8 mouse cellular contexts compared by ENCODE assay signal in genomic region chr17:80004345-80005239, GRCm38 (mm10). TPM values are rescaled to one million over a fixed set of nuclear protein-coding genes. Genes with fewer than 3 reads are reported as not detected.
DNase-seq lines count a peak whose midpoint lies in the region; ATAC-seq and TF ChIP-seq lines count a peak whose summit lies in the region.

No protein-coding gene starts in this region.

- WGBS in small intestine, adult 2 months, result 40% methylated on average over 17 of the region's 17 CpGs

- in situ Hi-C loops in Patski (cut with MboI; ENCODE audit: low pct_unique_long_range_greater_than_20kb), result loop anchor here (5.0 to 10.0 kb wide), 2 partner anchors 142 to 340 kb away; no protein-coding TSS in a partner anchor

- H3K36me3 ChIP-seq in small intestine, adult 2 months (ENCODE audit: control insufficient read depth, insufficient read depth, low read length), result no peaks in the 10 kb centered on the region

- no peaks in the 10 kb centered on the region for H3K27me3 ChIP-seq in Patski
- no peaks in the 10 kb centered on the region for H3K27me3 ChIP-seq in small intestine, adult 2 months (ENCODE audit: control insufficient read depth, insufficient read depth, low read length)

- DNase-seq in CD4-positive, CD25-positive, alpha-beta regulatory T cell, adult 2 months (ENCODE audit: low read depth, low spot score), result peak; percentile 80
- no peak for DNase-seq in Patski (ENCODE audit: low read depth, low spot score)
- peak; percentile 81 to 86 for DNase-seq in kidney, postnatal 4 days
- DNase-seq in lung, postnatal 25 days (ENCODE audit: low spot score), result peak; percentile 67

- no peak overlapping the region for H3K27ac ChIP-seq in small intestine, adult 2 months (ENCODE audit: insufficient read depth, low read depth, low read length)

- no peak for ATAC-seq in Patski
- peak; percentile 68 for ATAC-seq in common myeloid progenitor, adult 5-6 weeks (replicated peaks; ENCODE audit: low read depth, poor library complexity, severe bottlenecking)
- peak; percentile 80 for ATAC-seq in granulocyte monocyte progenitor cell, adult 5-6 weeks (replicated peaks; ENCODE audit: poor library complexity, severe bottlenecking)
- no peak for ATAC-seq in monocyte, adult 5-6 weeks (replicated peaks; ENCODE audit: insufficient number of reproducible peaks, low FRiP score, low TSS enrichment, poor library complexity, severe bottlenecking)

- TF ChIP-seq CTCF in Patski (IDR thresholded peaks at IDR 0.05), result peak; percentile 83
- TF ChIP-seq CTCF in small intestine, adult 2 months (IDR thresholded peaks at IDR 0.05; ENCODE audit: extremely low read depth, insufficient read length, insufficient replicate concordance, low read depth, low read length), result peak; percentile 76; the same call in 1 of the 2 replicates

- H3K4me3 ChIP-seq in small intestine, adult 2 months (ENCODE audit: low read depth, low read length), result no peak overlapping the region

- peaks cover 27% of the 10 kb centered on the region; the same call in 1 of the 2 replicates for H3K4me1 ChIP-seq in small intestine, adult 2 months (ENCODE audit: control insufficient read depth, insufficient read depth, insufficient read length, low read length)

- CTCF ChIA-PET in Patski (lab: Charles Lee), result interaction anchor here (0.7 to 2.8 kb wide), 9 partner anchors 10 to 149 kb away, joined by 3 to 17 read pairs (median 4); no protein-coding TSS in a partner anchor

- POLR2A ChIA-PET in Patski (lab: Charles Lee), result interaction anchor here (0.6 to 1.0 kb wide), 3 partner anchors 49 to 135 kb away, joined by 3 to 5 read pairs (median 4); no protein-coding TSS in a partner anchor

- TF ChIP-seq POLR2A in small intestine, adult 2 months (IDR thresholded peaks at IDR 0.05; ENCODE audit: low read depth, low read length), result no peak

RNA-seq across cellular contexts. Expression of gene Hnrnpll, which starts 57.5 kb away (rescaled TPM):
- polyA plus RNA-seq in Patski (2021), result 65.9 TPM
- 49.3 and 53.9 TPM in 2 replicates for total RNA-seq in common myeloid progenitor, adult 5-6 weeks (2017)
- total RNA-seq in granulocyte monocyte progenitor cell, adult 5-6 weeks (2014; fragmentation: Nextera tagmentation), result 66.9 and 88.2 TPM in 2 replicates
- 61.4 and 71.8 TPM in 2 replicates for total RNA-seq in granulocyte monocyte progenitor cell, adult 5-6 weeks (2017)
- polyA plus RNA-seq in small intestine, adult 2 months (2012; rRNA removed), result 4.9 and 10.7 TPM in 2 replicates
- total RNA-seq in monocyte, adult 5-6 weeks (2017), result 32.6 to 35.1 TPM (median 33.5 TPM) in 3 replicates

Comparison
In these comparisons a context has a peak if more than half of its experiments do, and no peak if none do; other contexts are left out.
1. ATAC-seq: peak in common myeloid progenitor, adult 5-6 weeks (single experiment) and granulocyte monocyte progenitor cell, adult 5-6 weeks (single experiment); none in Patski (single experiment) and monocyte, adult 5-6 weeks (single experiment).